9 mouse cellular contexts compared by ENCODE assay signal in genomic region chr7:45338161-45338911, GRCm38 (mm10). TPM values are rescaled to one million over a fixed set of nuclear protein-coding genes. Genes with fewer than 3 reads are reported as not detected.
DNase-seq lines count a peak whose midpoint lies in the region; ATAC-seq and TF ChIP-seq lines count a peak whose summit lies in the region.
"Had no signal": no experiment of that assay in that cellular context is flagged by ENCODE, and none has a peak within 500 bp of the region (broad histone marks: within the 10 kb centered on the region; RNA-seq: fewer than 3 reads in every experiment).

No protein-coding gene starts in this region.

- H3K4me3 ChIP-seq in forebrain, embryonic 10.5 days: peak overlapping the region; percentile 69
- H3K4me3 ChIP-seq in forebrain, embryonic 16.5 days (replicated peaks; ENCODE audit: low read length): no peak overlapping the region
- H3K4me3 ChIP-seq in ES-Bruce4 (ENCODE audit: low read depth, low read length): peak overlapping the region; percentile 59
- peak overlapping the region; percentile 54 for H3K4me3 ChIP-seq in heart, embryonic 15.5 days
- H3K4me3 ChIP-seq in midbrain, embryonic 12.5 days: no peak overlapping the region
- no peak overlapping the region for H3K4me3 ChIP-seq in thymus, adult 2 months (ENCODE audit: control insufficient read depth, insufficient read depth, low read length)

- TF ChIP-seq POLR2A in ES-Bruce4 (IDR thresholded peaks at IDR 0.05; ENCODE audit: insufficient read depth, low read length): no peak
- TF ChIP-seq POLR2A in thymus, adult 2 months (IDR thresholded peaks at IDR 0.05; ENCODE audit: control insufficient read depth, extremely low read depth, insufficient read depth, low read length, poor library complexity): no peak

- peak; percentile 37 for DNase-seq in forebrain, embryonic 10.5 days (ENCODE audit: extremely low spot score, low spot score)
- DNase-seq in kidney, postnatal 4 days: peak; percentile 79 to 83
- peak; percentile 35 for DNase-seq in thymus, adult 2 months
- no peak for DNase-seq in adrenal gland, adult 8-10 months

- no peak overlapping the region for H3K4me2 ChIP-seq in forebrain, embryonic 16.5 days (ENCODE audit: low read length)
- peak overlapping the region; percentile 87 for H3K4me2 ChIP-seq in heart, embryonic 15.5 days
- peak overlapping the region; percentile 86 for H3K4me2 ChIP-seq in midbrain, embryonic 12.5 days (replicated peaks)

- no peak overlapping the region for H3K9ac ChIP-seq in forebrain, embryonic 16.5 days (replicated peaks; ENCODE audit: low read depth, low read length)
- H3K9ac ChIP-seq in ES-Bruce4 (ENCODE audit: low read depth, poor library complexity, severe bottlenecking): peak overlapping the region; percentile 21
- H3K9ac ChIP-seq in heart, embryonic 15.5 days: 0 out of 2 replicates have a peak overlapping the region, but pooled peaks have one; percentile 54
- H3K9ac ChIP-seq in midbrain, embryonic 12.5 days (replicated peaks): 0 out of 2 replicates have a peak overlapping the region, but pooled peaks have one; percentile 68

- no peak for TF ChIP-seq CTCF in ES-Bruce4 (IDR thresholded peaks at IDR 0.05; ENCODE audit: low read depth, low read length)
- no peak for TF ChIP-seq CTCF in thymus, adult 2 months (IDR thresholded peaks at IDR 0.05; ENCODE audit: borderline replicate concordance, control insufficient read depth, extremely low read depth, insufficient read depth, low read length, poor library complexity)

- H3K36me3 ChIP-seq in forebrain, embryonic 10.5 days (replicated peaks): no peaks in the 10 kb centered on the region
- no peaks in the 10 kb centered on the region for H3K36me3 ChIP-seq in forebrain, embryonic 16.5 days (ENCODE audit: control insufficient read depth, insufficient read depth)
- H3K36me3 ChIP-seq in ES-Bruce4 (ENCODE audit: control insufficient read depth, insufficient read depth, low read length, poor library complexity, severe bottlenecking): no peaks in the 10 kb centered on the region
- no peaks in the 10 kb centered on the region for H3K36me3 ChIP-seq in heart, embryonic 15.5 days
- H3K36me3 ChIP-seq in midbrain, embryonic 12.5 days: no peaks in the 10 kb centered on the region; the same call in 1 of the 2 replicates
- H3K36me3 ChIP-seq in thymus, adult 2 months (ENCODE audit: control insufficient read depth, insufficient read depth, low read length): no peaks in the 10 kb centered on the region

- H3K27ac ChIP-seq in forebrain, embryonic 10.5 days: peak overlapping the region; percentile 90
- no peak overlapping the region for H3K27ac ChIP-seq in forebrain, embryonic 16.5 days (ENCODE audit: low read length)
- H3K27ac ChIP-seq in ES-Bruce4 (ENCODE audit: insufficient read depth, low read length): no peak overlapping the region
- H3K27ac ChIP-seq in heart, embryonic 15.5 days: 0 out of 2 replicates have a peak overlapping the region, but pooled peaks have one; percentile 1
- H3K27ac ChIP-seq in midbrain, embryonic 12.5 days (replicated peaks): no peak overlapping the region
- H3K27ac ChIP-seq in thymus, adult 2 months (ENCODE audit: control insufficient read depth, insufficient read depth, low read length): no peak overlapping the region

- no peak for ATAC-seq in forebrain, embryonic 16.5 days
- no peak for ATAC-seq in heart, embryonic 15.5 days (replicated peaks; ENCODE audit: insufficient number of reproducible peaks, insufficient read depth, low FRiP score, low read depth)
- ATAC-seq in midbrain, embryonic 12.5 days (ENCODE audit: low FRiP score, low read depth): no peak
- ATAC-seq: Patski had no signal

- H3K4me1 ChIP-seq in forebrain, embryonic 10.5 days: peaks cover 69% of the 10 kb centered on the region
- H3K4me1 ChIP-seq in forebrain, embryonic 16.5 days (replicated peaks; ENCODE audit: control insufficient read depth, insufficient read depth, low read length): peaks cover 27% of the 10 kb centered on the region
- peaks cover 9% of the 10 kb centered on the region for H3K4me1 ChIP-seq in ES-Bruce4 (ENCODE audit: control insufficient read depth, insufficient read depth, low read length)
- peaks cover 67% of the 10 kb centered on the region for H3K4me1 ChIP-seq in heart, embryonic 15.5 days (replicated peaks)
- H3K4me1 ChIP-seq in midbrain, embryonic 12.5 days: peaks cover 52% of the 10 kb centered on the region
- H3K4me1 ChIP-seq in thymus, adult 2 months (replicated peaks; ENCODE audit: control insufficient read depth, insufficient read depth, low read length): peaks cover 27% of the 10 kb centered on the region

- TF ChIP-seq EP300 in ES-Bruce4 (IDR thresholded peaks at IDR 0.05; ENCODE audit: insufficient read depth, low read depth, low read length): no peak

- peaks cover 69% of the 10 kb centered on the region for H3K27me3 ChIP-seq in forebrain, embryonic 10.5 days (ENCODE audit: poor library complexity, severe bottlenecking)
- peaks cover 6% of the 10 kb centered on the region for H3K27me3 ChIP-seq in forebrain, embryonic 16.5 days (replicated peaks; ENCODE audit: control insufficient read depth, insufficient read depth, low read length)
- H3K27me3 ChIP-seq in ES-Bruce4 (ENCODE audit: control insufficient read depth, insufficient read depth, low read length, poor library complexity, severe bottlenecking): no peaks in the 10 kb centered on the region
- 0 out of 2 replicates have a peak, but pooled peaks cover 5% of the 10 kb centered on the region for H3K27me3 ChIP-seq in heart, embryonic 15.5 days
- peaks cover 66% of the 10 kb centered on the region for H3K27me3 ChIP-seq in midbrain, embryonic 12.5 days
- H3K27me3 ChIP-seq in thymus, adult 2 months (ENCODE audit: control insufficient read depth, insufficient read depth, low read length): peaks cover 12% of the 10 kb centered on the region; the same call in 1 of the 2 replicates
- H3K27me3 ChIP-seq: Patski had no signal

- no peaks in the 10 kb centered on the region for H3K9me3 ChIP-seq in forebrain, embryonic 10.5 days
- H3K9me3 ChIP-seq in forebrain, embryonic 16.5 days (ENCODE audit: control insufficient read depth, low read length): no peaks in the 10 kb centered on the region
- no peaks in the 10 kb centered on the region for H3K9me3 ChIP-seq in ES-Bruce4 (replicated peaks; ENCODE audit: control insufficient read depth, insufficient read depth, low read length, poor library complexity, severe bottlenecking)
- no peaks in the 10 kb centered on the region for H3K9me3 ChIP-seq in heart, embryonic 15.5 days (replicated peaks)
- H3K9me3 ChIP-seq in midbrain, embryonic 12.5 days: no peaks in the 10 kb centered on the region

- 2% methylated on average over 14 of the region's 14 CpGs for WGBS in forebrain, embryonic 10.5 days
- 5% methylated on average over 14 of the region's 14 CpGs for WGBS in forebrain, embryonic 16.5 days
- WGBS in heart, embryonic 15.5 days: 9% methylated on average over 14 of the region's 14 CpGs
- 1% methylated on average over 13 of the region's 14 CpGs for WGBS in midbrain, embryonic 12.5 days
- 5% methylated on average over 14 of the region's 14 CpGs for WGBS in thymus, adult 2 months

RNA-seq across cellular contexts. Expression of gene Hrc, which starts 3.2 kb away (rescaled TPM):
- polyA plus RNA-seq in forebrain, embryonic 10.5 days (2016; fragmentation: Nextera tagmentation; extraction: Ambion mirVana): 0.31 and 0.42 TPM in 2 replicates
- 0.60 TPM in 1 of 2 replicates, not detected in the other for polyA plus RNA-seq in forebrain, embryonic 16.5 days (2015; fragmentation: Nextera tagmentation; extraction: Ambion mirVana)
- polyA plus RNA-seq in ES-Bruce4 (2011; ENCODE audit: insufficient read depth, insufficient read length, low read depth, missing spikeins): 5.2 and 6.9 TPM in 2 replicates
- 25.2 and 26.4 TPM in 2 replicates for polyA plus RNA-seq in heart, embryonic 15.5 days (2015; fragmentation: Nextera tagmentation; extraction: Ambion mirVana)
- polyA plus RNA-seq in midbrain, embryonic 12.5 days (2016; fragmentation: Nextera tagmentation; extraction: Ambion mirVana): 0.24 TPM in 1 of 2 replicates, not detected in the other
- polyA plus RNA-seq in thymus, adult 2 months (2012; rRNA removed): 0.56 and 9.1 TPM in 2 replicates
- under 1 TPM; 0.09 to 0.31 (median 0.26) TPM for total RNA-seq in adrenal gland, adult 8-10 months (2022)

RNA-seq across cellular contexts. Expression of gene Trpm4, which starts 4.8 kb away (rescaled TPM):
- polyA plus RNA-seq in forebrain, embryonic 10.5 days (2016; fragmentation: Nextera tagmentation; extraction: Ambion mirVana): 8.3 and 8.9 TPM in 2 replicates
- 8.2 and 10.1 TPM in 2 replicates for polyA plus RNA-seq in forebrain, embryonic 16.5 days (2015; fragmentation: Nextera tagmentation; extraction: Ambion mirVana)
- polyA plus RNA-seq in ES-Bruce4 (2011; ENCODE audit: insufficient read depth, insufficient read length, low read depth, missing spikeins): 18.9 and 19.8 TPM in 2 replicates
- 12.7 and 15.8 TPM in 2 replicates for polyA plus RNA-seq in heart, embryonic 15.5 days (2015; fragmentation: Nextera tagmentation; extraction: Ambion mirVana)
- polyA plus RNA-seq in midbrain, embryonic 12.5 days (2016; fragmentation: Nextera tagmentation; extraction: Ambion mirVana): 7.9 and 8.2 TPM in 2 replicates
- 12.1 and 12.9 TPM in 2 replicates for polyA plus RNA-seq in thymus, adult 2 months (2012; rRNA removed)
- 10 to 100 TPM in 2 of 4 experiments, 1 to 10 TPM in 2; 5.8 to 19.1 (median 10.4) TPM for total RNA-seq in adrenal gland, adult 8-10 months (2022)

RNA-seq across cellular contexts. Expression of gene Ppfia3, which starts 28.5 kb away (rescaled TPM):
- 6.0 and 8.9 TPM in 2 replicates for polyA plus RNA-seq in forebrain, embryonic 10.5 days (2016; fragmentation: Nextera tagmentation; extraction: Ambion mirVana)
- 16.1 and 19.7 TPM in 2 replicates for polyA plus RNA-seq in forebrain, embryonic 16.5 days (2015; fragmentation: Nextera tagmentation; extraction: Ambion mirVana)
- 7.2 and 9.3 TPM in 2 replicates for polyA plus RNA-seq in ES-Bruce4 (2011; ENCODE audit: insufficient read depth, insufficient read length, low read depth, missing spikeins)
- polyA plus RNA-seq in heart, embryonic 15.5 days (2015; fragmentation: Nextera tagmentation; extraction: Ambion mirVana): 1.6 and 2.1 TPM in 2 replicates
- polyA plus RNA-seq in midbrain, embryonic 12.5 days (2016; fragmentation: Nextera tagmentation; extraction: Ambion mirVana): 15.0 and 15.4 TPM in 2 replicates
- polyA plus RNA-seq in thymus, adult 2 months (2012; rRNA removed): 0.65 and 0.89 TPM in 2 replicates
- 1 to 10 TPM; 2.8 to 7.2 (median 4.7) TPM for total RNA-seq in adrenal gland, adult 8-10 months (2022)

RNA-seq across cellular contexts. Expression of gene Lin7b, which starts 32.0 kb away (rescaled TPM):
- 0.47 and 0.81 TPM in 2 replicates for polyA plus RNA-seq in forebrain, embryonic 10.5 days (2016; fragmentation: Nextera tagmentation; extraction: Ambion mirVana)
- polyA plus RNA-seq in forebrain, embryonic 16.5 days (2015; fragmentation: Nextera tagmentation; extraction: Ambion mirVana): 6.1 and 18.5 TPM in 2 replicates
- 0.88 TPM in 1 of 2 replicates, not detected in the other for polyA plus RNA-seq in ES-Bruce4 (2011; ENCODE audit: insufficient read depth, insufficient read length, low read depth, missing spikeins)
- 1.2 and 1.3 TPM in 2 replicates for polyA plus RNA-seq in heart, embryonic 15.5 days (2015; fragmentation: Nextera tagmentation; extraction: Ambion mirVana)
- 2.6 and 2.9 TPM in 2 replicates for polyA plus RNA-seq in midbrain, embryonic 12.5 days (2016; fragmentation: Nextera tagmentation; extraction: Ambion mirVana)
- 0.65 and 1.0 TPM in 2 replicates for polyA plus RNA-seq in thymus, adult 2 months (2012; rRNA removed)
- 10 to 100 TPM in 2 of 4 experiments, 1 to 10 TPM in 2; 1.8 to 14.1 (median 7.6) TPM for total RNA-seq in adrenal gland, adult 8-10 months (2022)

RNA-seq across cellular contexts. Expression of gene Snrnp70, which starts 57.2 kb away (rescaled TPM):
- 295 TPM in 2 replicates for polyA plus RNA-seq in forebrain, embryonic 10.5 days (2016; fragmentation: Nextera tagmentation; extraction: Ambion mirVana)
- 206 and 215 TPM in 2 replicates for polyA plus RNA-seq in forebrain, embryonic 16.5 days (2015; fragmentation: Nextera tagmentation; extraction: Ambion mirVana)
- polyA plus RNA-seq in ES-Bruce4 (2011; ENCODE audit: insufficient read depth, insufficient read length, low read depth, missing spikeins): 686 and 799 TPM in 2 replicates
- polyA plus RNA-seq in heart, embryonic 15.5 days (2015; fragmentation: Nextera tagmentation; extraction: Ambion mirVana): 123 and 146 TPM in 2 replicates
- polyA plus RNA-seq in midbrain, embryonic 12.5 days (2016; fragmentation: Nextera tagmentation; extraction: Ambion mirVana): 294 and 300 TPM in 2 replicates
- polyA plus RNA-seq in thymus, adult 2 months (2012; rRNA removed): 693 and 725 TPM in 2 replicates
- 100 to 1,000 TPM; 232 to 563 (median 376) TPM for total RNA-seq in adrenal gland, adult 8-10 months (2022)

Comparison
In these comparisons a context has a peak if more than half of its experiments do, and no peak if none do; other contexts are left out.
1. H3K27ac ChIP-seq: peak in forebrain, embryonic 10.5 days (single experiment) and heart, embryonic 15.5 days (single experiment); none in forebrain, embryonic 16.5 days (single experiment), ES-Bruce4 (single experiment), midbrain, embryonic 12.5 days (single experiment) and thymus, adult 2 months (single experiment).
2. H3K4me3 ChIP-seq: peak in forebrain, embryonic 10.5 days (single experiment), ES-Bruce4 (single experiment) and heart, embryonic 15.5 days (single experiment); none in forebrain, embryonic 16.5 days (single experiment), midbrain, embryonic 12.5 days (single experiment) and thymus, adult 2 months (single experiment).